ENCODE assay signal across 16 mouse cellular contexts in the genomic region with DNA sequence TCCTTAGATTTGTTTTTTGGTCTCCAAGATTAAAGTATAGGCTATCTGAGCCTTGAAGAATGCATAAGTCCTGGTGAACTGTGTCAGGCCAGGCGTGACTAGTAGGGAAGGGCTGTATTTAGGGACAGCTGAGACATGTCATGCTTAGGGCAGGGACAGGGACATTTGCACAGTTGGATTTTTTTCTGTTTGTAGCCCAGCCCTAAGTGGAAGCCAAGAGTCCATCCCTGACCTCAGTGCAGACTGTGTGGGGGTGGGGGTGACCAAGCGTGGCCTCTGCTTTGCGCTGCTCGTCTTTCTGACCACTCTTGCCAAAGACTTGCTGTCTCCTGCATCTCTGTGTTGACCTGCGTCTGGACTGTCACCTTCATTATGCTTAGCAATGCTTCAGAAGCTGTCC. TPM values are rescaled to one million over a fixed set of nuclear protein-coding genes. Genes with fewer than 3 reads are reported as not detected.
DNase-seq lines count a peak whose midpoint lies in the region; ATAC-seq and TF ChIP-seq lines count a peak whose summit lies in the region.
"Had no signal": no experiment of that assay in that cellular context is flagged by ENCODE, and none has a peak within 500 bp of the region (broad histone marks: within the 10 kb centered on the region; RNA-seq: fewer than 3 reads in every experiment).

No protein-coding gene starts in this region.

- peak; percentile 62 for DNase-seq in adrenal gland, adult 2 months
- no peak for DNase-seq in adrenal gland, postnatal 25 days
- peak; percentile 46 for DNase-seq in kidney, adult 11 months
- DNase-seq in kidney, adult 18-20 months: no peak
- DNase-seq in spleen, adult 2 months (ENCODE audit: low read depth in 1 of 2, low spot score in 2 of 2): no peak
- no peak for DNase-seq in spleen, adult 12 weeks (ENCODE audit: low spot score)
- DNase-seq in layer of hippocampus, postnatal 36 days: no peak
- DNase-seq: gastrocnemius, postnatal 25 days; right cerebral cortex, postnatal 14 days; thymus, postnatal 4 days had no signal

- H3K4me1 ChIP-seq in spleen, adult 2 months (ENCODE audit: control insufficient read depth, insufficient read depth, insufficient read length): no peaks in the 10 kb centered on the region

- H3K36me3 ChIP-seq in spleen, adult 2 months (ENCODE audit: control insufficient read depth, insufficient read depth, low read length): peaks cover 54% of the 10 kb centered on the region

- WGBS in spleen, adult 2 months: 93% methylated on average over 5 of the region's 5 CpGs

- H3K27me3 ChIP-seq in spleen, adult 2 months (ENCODE audit: control insufficient read depth, insufficient read depth, low read length): no peaks in the 10 kb centered on the region
- H3K27me3 ChIP-seq: embryonic facial prominence, embryonic 12.5 days; forebrain, embryonic 12.5 days; liver, embryonic 12.5 days; megakaryocyte, embryonic 14.5 days had no signal

- 0 out of 2 replicates have a peak overlapping the region, but pooled peaks have one; percentile 16 for H3K27ac ChIP-seq in spleen, adult 2 months (ENCODE audit: insufficient read depth, low read length)
- H3K27ac ChIP-seq: embryonic facial prominence, embryonic 12.5 days; forebrain, embryonic 12.5 days; liver, embryonic 12.5 days had no signal

- H3K4me3 ChIP-seq in spleen, adult 2 months (ENCODE audit: extremely low read depth, insufficient read depth, insufficient read length): no peak overlapping the region
- H3K4me3 ChIP-seq: embryonic facial prominence, embryonic 12.5 days; forebrain, embryonic 12.5 days; liver, embryonic 12.5 days; megakaryocyte, embryonic 14.5 days had no signal

- no peak for TF ChIP-seq CTCF in spleen, adult 2 months (IDR thresholded peaks at IDR 0.05; ENCODE audit: extremely low read depth, insufficient read depth, insufficient read length, insufficient replicate concordance)

- ATAC-seq in inflammation-experienced regulatory T-cells, adult 6 months: no peak
- ATAC-seq: liver, embryonic 12.5 days; midbrain, embryonic 16.5 days had no signal

- TF ChIP-seq POLR2A in spleen, adult 2 months (IDR thresholded peaks at IDR 0.05; ENCODE audit: low read depth, low read length): no peak

RNA-seq across cellular contexts. Expression of a gene that starts 18.1 kb away (rescaled TPM):
- total RNA-seq in adrenal gland, adult 2 months (2021): 10 to 100 TPM; 53.9 to 54.5 TPM
- 99.4 and 165 TPM in 2 replicates for polyA plus RNA-seq in adrenal gland, adult 2 months (2012; rRNA removed)
- total RNA-seq in adrenal gland, postnatal 25 days (2021): 58.9 and 60.0 TPM in 2 replicates
- 35.6 and 43.7 TPM in 2 replicates for polyA plus RNA-seq in spleen, adult 2 months (2012; rRNA removed)
- polyA plus RNA-seq in inflammation-experienced regulatory T-cells, adult 6 months (2017; shearing (Covaris generic)): 10 to 100 TPM; 26.4 to 38.4 (median 36.7) TPM
- total RNA-seq in layer of hippocampus, postnatal 36 days (2021): 10 to 100 TPM; 75.1 to 79.4 TPM

RNA-seq across cellular contexts. Expression of a gene that starts 34.4 kb away (rescaled TPM):
- 1 to 10 TPM; 3.2 to 6.9 TPM for total RNA-seq in adrenal gland, adult 2 months (2021)
- polyA plus RNA-seq in adrenal gland, adult 2 months (2012; rRNA removed): 14.1 and 14.8 TPM in 2 replicates
- total RNA-seq in adrenal gland, postnatal 25 days (2021): 8.8 and 9.0 TPM in 2 replicates
- polyA plus RNA-seq in spleen, adult 2 months (2012; rRNA removed): 22.0 and 31.0 TPM in 2 replicates
- 10 to 100 TPM; 21.7 to 47.4 (median 28.6) TPM for polyA plus RNA-seq in inflammation-experienced regulatory T-cells, adult 6 months (2017; shearing (Covaris generic))
- total RNA-seq in layer of hippocampus, postnatal 36 days (2021): 1 to 10 TPM; 1.3 to 1.4 TPM

Comparison
In these comparisons a context has a peak if more than half of its experiments do, and no peak if none do; other contexts are left out.
1. DNase-seq: peak in adrenal gland, adult 2 months (single experiment) and kidney, adult 11 months (single experiment); none in adrenal gland, postnatal 25 days (single experiment), kidney, adult 18-20 months (single experiment), spleen, adult 2 months (0 of 2), spleen, adult 12 weeks (single experiment) and layer of hippocampus, postnatal 36 days (0 of 2).